Comparison of ENCODE assay signal across 7 mouse cellular contexts in the genomic region with DNA sequence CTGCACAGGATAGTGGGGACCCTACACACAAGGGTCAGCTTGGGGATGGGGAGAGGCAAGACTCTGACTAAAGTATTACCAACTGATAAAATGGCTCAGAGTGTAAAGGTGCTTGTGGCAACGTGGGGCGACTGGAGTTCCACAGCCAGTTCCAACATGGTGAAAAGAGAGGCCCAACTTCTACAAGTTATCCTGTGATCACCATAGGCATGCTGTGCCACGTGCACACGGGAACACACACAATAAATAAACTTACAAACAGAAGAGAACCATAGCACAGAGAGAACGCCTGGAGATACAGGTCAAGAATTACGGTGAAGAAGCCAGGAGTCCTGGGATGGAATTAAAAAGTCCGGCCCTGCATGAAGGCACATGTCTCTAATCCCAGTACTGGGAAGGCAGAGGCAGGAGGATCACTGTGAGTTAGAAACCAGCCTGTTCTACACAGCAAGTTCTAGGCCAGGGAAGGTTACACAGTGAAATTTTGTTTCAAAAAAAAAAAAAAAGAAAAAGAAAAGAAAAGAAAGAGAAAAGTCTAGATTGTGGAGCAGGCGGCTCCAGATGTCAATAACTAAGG. TPM values are rescaled to one million over a fixed set of nuclear protein-coding genes. Genes with fewer than 3 reads are reported as not detected.
DNase-seq lines count a peak whose midpoint lies in the region; ATAC-seq and TF ChIP-seq lines count a peak whose summit lies in the region.

No protein-coding gene starts in this region.

- no peak for TF ChIP-seq POLR2A in embryonic fibroblast, embryonic 13.5 days (IDR thresholded peaks at IDR 0.05; ENCODE audit: low read depth, low read length)
- no peak for TF ChIP-seq POLR2A in olfactory bulb, adult 2 months (IDR thresholded peaks at IDR 0.05; ENCODE audit: insufficient read depth, low read depth, low read length)

- H3K4me3 ChIP-seq in lung, embryonic 14.5 days (ENCODE audit: low read depth, low read length), result peak overlapping the region; percentile 82
- peak overlapping the region; percentile 99 for H3K4me3 ChIP-seq in embryonic fibroblast, embryonic 13.5 days (ENCODE audit: insufficient read depth, low read length)
- H3K4me3 ChIP-seq in limb, embryonic 11.5 days (ENCODE audit: low read depth, low read length), result peak overlapping the region; percentile 77
- peak overlapping the region; percentile 64 for H3K4me3 ChIP-seq in olfactory bulb, adult 2 months (ENCODE audit: insufficient read depth, low read depth, low read length)

- ATAC-seq in lung, embryonic 14.5 days (ENCODE audit: insufficient read depth), result no peak
- no peak for ATAC-seq in limb, embryonic 11.5 days (ENCODE audit: insufficient number of reproducible peaks, low FRiP score, low TSS enrichment, low read depth)

- H3K9ac ChIP-seq in lung, embryonic 14.5 days, result peak overlapping the region; percentile 83
- peak overlapping the region; percentile 82 for H3K9ac ChIP-seq in limb, embryonic 11.5 days (ENCODE audit: low read length)

- H3K27me3 ChIP-seq in lung, embryonic 14.5 days (ENCODE audit: insufficient read depth, low read length), result no peaks in the 10 kb centered on the region
- H3K27me3 ChIP-seq in limb, embryonic 11.5 days (ENCODE audit: control insufficient read depth, insufficient read depth, low read length), result no peaks in the 10 kb centered on the region

- peak overlapping the region; percentile 76; the same call in 1 of the 2 replicates for H3K27ac ChIP-seq in lung, embryonic 14.5 days (ENCODE audit: low read depth)
- H3K27ac ChIP-seq in embryonic fibroblast, embryonic 13.5 days (ENCODE audit: insufficient read depth, low read length), result no peak overlapping the region; the same call in 1 of the 2 replicates
- H3K27ac ChIP-seq in limb, embryonic 11.5 days (replicated peaks; ENCODE audit: low read depth, low read length), result peak overlapping the region; percentile 32; the same call in 1 of the 2 replicates
- no peak overlapping the region for H3K27ac ChIP-seq in olfactory bulb, adult 2 months (ENCODE audit: insufficient read depth, low read depth, low read length)

- H3K9me3 ChIP-seq in lung, embryonic 14.5 days (ENCODE audit: low read depth, low read length), result no peaks in the 10 kb centered on the region
- no peaks in the 10 kb centered on the region for H3K9me3 ChIP-seq in limb, embryonic 11.5 days (ENCODE audit: control insufficient read depth, low read length)

- H3K36me3 ChIP-seq in lung, embryonic 14.5 days (ENCODE audit: insufficient read depth), result peaks cover 19% of the 10 kb centered on the region
- H3K36me3 ChIP-seq in limb, embryonic 11.5 days (ENCODE audit: control insufficient read depth, insufficient read depth, low read length), result peaks cover 8% of the 10 kb centered on the region

- DNase-seq in lung, embryonic 14.5 days, result no peak
- DNase-seq in lung, postnatal 10 days, result no peak
- no peak for DNase-seq in limb, embryonic 11.5 days (ENCODE audit: low spot score)
- DNase-seq in layer of hippocampus, postnatal 25 days (ENCODE audit: extremely low spot score in 1 of 2, low spot score in 1 of 2), result no peak
- DNase-seq in thymus, postnatal 25 days, result no peak

- WGBS in lung, embryonic 14.5 days, result 4% methylated on average over 8 of the region's 8 CpGs
- WGBS in limb, embryonic 11.5 days, result 8% methylated on average over 8 of the region's 8 CpGs
- 6% methylated on average over 8 of the region's 8 CpGs for WGBS in olfactory bulb, adult 2 months

- H3K4me1 ChIP-seq in lung, embryonic 14.5 days (ENCODE audit: insufficient read depth), result peaks cover 20% of the 10 kb centered on the region
- H3K4me1 ChIP-seq in embryonic fibroblast, embryonic 13.5 days (ENCODE audit: control insufficient read depth, insufficient read depth, low read length), result peaks cover 11% of the 10 kb centered on the region; the same call in 1 of the 2 replicates
- peaks cover 38% of the 10 kb centered on the region for H3K4me1 ChIP-seq in limb, embryonic 11.5 days (ENCODE audit: control insufficient read depth, insufficient read depth, low read length)
- H3K4me1 ChIP-seq in olfactory bulb, adult 2 months (ENCODE audit: control insufficient read depth, insufficient read depth, low read length), result peaks cover 28% of the 10 kb centered on the region

- TF ChIP-seq CTCF in lung, embryonic 14.5 days (IDR thresholded peaks at IDR 0.05; ENCODE audit: low read depth), result no peak
- no peak for TF ChIP-seq CTCF in embryonic fibroblast, embryonic 13.5 days (IDR thresholded peaks at IDR 0.05; ENCODE audit: borderline replicate concordance, insufficient read depth, low read length)
- no peak for TF ChIP-seq CTCF in olfactory bulb, adult 2 months (IDR thresholded peaks at IDR 0.05; ENCODE audit: insufficient read depth, low read depth, low read length)

- peak overlapping the region; percentile 97 for H3K4me2 ChIP-seq in lung, embryonic 14.5 days
- peak overlapping the region; percentile 79 for H3K4me2 ChIP-seq in limb, embryonic 11.5 days (ENCODE audit: low read depth, severe bottlenecking)

RNA-seq across cellular contexts. Expression of gene Cdc37, which starts 0.6 kb away (rescaled TPM):
- 352 and 353 TPM in 2 replicates for polyA plus RNA-seq in lung, embryonic 14.5 days (2014; fragmentation: Nextera tagmentation; extraction: Ambion mirVana)
- 142 and 166 TPM in 2 replicates for polyA plus RNA-seq in embryonic fibroblast, embryonic 13.5 days (2011; ENCODE audit: insufficient read length, low read depth, missing spikeins)
- 407 and 424 TPM in 2 replicates for polyA plus RNA-seq in limb, embryonic 11.5 days (2014; fragmentation: Nextera tagmentation; extraction: Ambion mirVana)
- 282 TPM in 1 of 2 replicates, not detected in the other for polyA plus RNA-seq in olfactory bulb, adult 2 months (2012; ENCODE audit: insufficient read depth, insufficient read length, low replicate concordance, missing spikeins)
- total RNA-seq in layer of hippocampus, postnatal 25 days (2021), result 100 to 1,000 TPM; 144 to 156 TPM

RNA-seq across cellular contexts. Expression of gene Pde4a, which starts 16.3 kb away (rescaled TPM):
- polyA plus RNA-seq in lung, embryonic 14.5 days (2014; fragmentation: Nextera tagmentation; extraction: Ambion mirVana), result 8.4 and 9.4 TPM in 2 replicates
- polyA plus RNA-seq in embryonic fibroblast, embryonic 13.5 days (2011; ENCODE audit: insufficient read length, low read depth, missing spikeins), result 14.7 and 20.6 TPM in 2 replicates
- 3.3 and 5.3 TPM in 2 replicates for polyA plus RNA-seq in limb, embryonic 11.5 days (2014; fragmentation: Nextera tagmentation; extraction: Ambion mirVana)
- polyA plus RNA-seq in olfactory bulb, adult 2 months (2012; ENCODE audit: insufficient read depth, insufficient read length, low replicate concordance, missing spikeins), result not detected in 2 replicates
- 10 to 100 TPM; 74.0 to 85.1 TPM for total RNA-seq in layer of hippocampus, postnatal 25 days (2021)

RNA-seq across cellular contexts. Expression of gene Tyk2, which starts 18.1 kb away (rescaled TPM):
- polyA plus RNA-seq in lung, embryonic 14.5 days (2014; fragmentation: Nextera tagmentation; extraction: Ambion mirVana), result 9.5 and 12.5 TPM in 2 replicates
- 11.1 and 15.1 TPM in 2 replicates for polyA plus RNA-seq in embryonic fibroblast, embryonic 13.5 days (2011; ENCODE audit: insufficient read length, low read depth, missing spikeins)
- 8.1 and 9.7 TPM in 2 replicates for polyA plus RNA-seq in limb, embryonic 11.5 days (2014; fragmentation: Nextera tagmentation; extraction: Ambion mirVana)
- polyA plus RNA-seq in olfactory bulb, adult 2 months (2012; ENCODE audit: insufficient read depth, insufficient read length, low replicate concordance, missing spikeins), result not detected in 2 replicates
- 10 to 100 TPM; 12.7 to 16.4 TPM for total RNA-seq in layer of hippocampus, postnatal 25 days (2021)

RNA-seq across cellular contexts. Expression of gene Raver1, which starts 57.4 kb away (rescaled TPM):
- polyA plus RNA-seq in lung, embryonic 14.5 days (2014; fragmentation: Nextera tagmentation; extraction: Ambion mirVana), result 106 and 113 TPM in 2 replicates
- 34.2 and 40.8 TPM in 2 replicates for polyA plus RNA-seq in embryonic fibroblast, embryonic 13.5 days (2011; ENCODE audit: insufficient read length, low read depth, missing spikeins)
- polyA plus RNA-seq in limb, embryonic 11.5 days (2014; fragmentation: Nextera tagmentation; extraction: Ambion mirVana), result 99.1 and 104 TPM in 2 replicates
- polyA plus RNA-seq in olfactory bulb, adult 2 months (2012; ENCODE audit: insufficient read depth, insufficient read length, low replicate concordance, missing spikeins), result not detected in 2 replicates
- 10 to 100 TPM; 28.4 to 34.7 TPM for total RNA-seq in layer of hippocampus, postnatal 25 days (2021)

RNA-seq across cellular contexts. Expression of gene Gm38431, which starts 57.4 kb away (rescaled TPM):
- 2.3 and 3.0 TPM in 2 replicates for polyA plus RNA-seq in lung, embryonic 14.5 days (2014; fragmentation: Nextera tagmentation; extraction: Ambion mirVana)
- polyA plus RNA-seq in embryonic fibroblast, embryonic 13.5 days (2011; ENCODE audit: insufficient read length, low read depth, missing spikeins), result 2.4 and 5.2 TPM in 2 replicates
- polyA plus RNA-seq in limb, embryonic 11.5 days (2014; fragmentation: Nextera tagmentation; extraction: Ambion mirVana), result 4.1 TPM in 2 replicates
- not detected in 2 replicates for polyA plus RNA-seq in olfactory bulb, adult 2 months (2012; ENCODE audit: insufficient read depth, insufficient read length, low replicate concordance, missing spikeins)
- total RNA-seq in layer of hippocampus, postnatal 25 days (2021), result 1 to 10 TPM; 2.4 to 2.7 TPM

Comparison
In these comparisons a context has a peak if more than half of its experiments do, and no peak if none do; other contexts are left out.
1. H3K27ac ChIP-seq: peak in lung, embryonic 14.5 days (single experiment) and limb, embryonic 11.5 days (single experiment); none in embryonic fibroblast, embryonic 13.5 days (single experiment) and olfactory bulb, adult 2 months (single experiment).
2. Peak in every context shown above with its lines, with median percentiles within 50 percentile points of each other: H3K4me3 ChIP-seq.